Mouse (Mus musculus): ENCODE results near the gene Poc1a. TPM values are rescaled to one million over a fixed set of nuclear protein-coding genes. Genes with fewer than 3 reads are reported as not detected.

Gene Poc1a
- polyA plus RNA-seq, 1 experiment, result 32.6 TPM

DNA sequence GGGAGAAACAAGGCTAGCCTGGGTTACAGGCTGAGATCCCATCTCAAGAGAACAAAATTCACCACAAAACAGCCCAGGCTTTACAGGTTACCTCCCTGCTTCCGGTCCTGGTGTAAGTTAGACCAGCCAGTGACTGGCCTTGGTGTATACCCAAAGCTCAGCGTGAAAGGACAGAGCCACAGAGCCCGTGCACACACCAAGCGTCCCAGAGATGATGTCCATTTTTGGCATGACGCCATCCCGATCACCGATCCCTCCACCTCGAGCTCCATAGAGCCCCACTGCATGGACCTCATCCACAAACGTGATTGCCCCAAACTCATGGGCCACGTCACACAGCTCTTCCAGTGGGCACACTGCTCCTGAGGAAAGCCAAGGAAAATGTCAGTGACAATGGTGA lies 43.0 kb upstream of the Poc1a start:
- TF ChIP-seq POLR2A (IDR thresholded peaks at IDR 0.05; ENCODE audit: extremely low read depth, insufficient read depth, low read length) (no peak), CTCF (IDR thresholded peaks at IDR 0.05; ENCODE audit: extremely low read depth, insufficient read depth, low read length) (no peak)
- Histone ChIP-seq H3K4me1 (ENCODE audit: control insufficient read depth, insufficient read depth, low read length) (peaks cover 1% of the 10 kb centered on the region; the same call in 1 of the 2 replicates), H3K27ac (ENCODE audit: insufficient read depth, low read length) (no peak overlapping the region), H3K4me3 (ENCODE audit: insufficient read depth, low read length) (no peak overlapping the region)

GRCm38 (mm10) chr9:106241541-106242164 lies 39.2 kb upstream of the Poc1a start:
- Histone ChIP-seq H3K4me1 (ENCODE audit: control insufficient read depth, insufficient read depth, low read length) (0 out of 2 replicates have a peak, but pooled peaks cover 2% of the 10 kb centered on the region), H3K4me3 (ENCODE audit: insufficient read depth, low read length) (no peak overlapping the region), H3K27ac (ENCODE audit: insufficient read depth, low read length) (no peak overlapping the region)
- no peak for TF ChIP-seq POLR2A (IDR thresholded peaks at IDR 0.05; ENCODE audit: extremely low read depth, insufficient read depth, low read length)
- no peak for TF ChIP-seq CTCF (IDR thresholded peaks at IDR 0.05; ENCODE audit: extremely low read depth, insufficient read depth, low read length)

DNA sequence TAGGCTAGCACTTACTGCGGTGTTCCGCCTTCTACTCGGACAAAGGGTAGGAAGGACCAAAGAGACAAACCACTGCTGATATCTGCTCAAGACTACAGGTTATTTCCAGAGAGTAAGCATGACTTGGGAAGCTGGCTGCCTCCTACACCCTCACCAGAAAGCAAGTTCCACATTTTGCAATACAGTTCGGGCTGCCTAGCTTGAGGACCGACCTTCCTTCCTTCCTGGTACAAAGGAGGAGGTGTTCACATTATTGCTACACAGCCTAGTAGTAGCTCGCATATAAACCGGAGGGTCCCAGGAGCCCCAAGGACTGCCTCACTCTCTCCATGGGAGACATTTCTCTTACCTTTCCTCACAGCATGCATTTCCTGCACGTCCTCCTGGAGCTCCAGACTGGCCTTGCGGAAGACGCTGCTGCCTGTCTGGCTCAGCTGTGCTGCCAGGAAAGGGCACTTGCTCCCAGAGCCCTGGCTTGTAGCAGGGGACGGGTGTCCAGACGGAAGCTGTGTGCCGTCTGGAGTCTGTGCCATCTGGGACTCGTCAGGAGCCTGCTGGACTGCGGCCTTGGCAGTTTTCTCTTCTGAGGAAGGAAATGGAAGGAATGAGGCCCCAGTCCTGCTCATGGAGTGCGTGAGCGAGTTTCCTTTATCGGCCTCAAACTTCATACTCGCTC lies 37.9 kb upstream of the Poc1a start:
- Histone ChIP-seq H3K4me1 (ENCODE audit: control insufficient read depth, insufficient read depth, low read length) (0 out of 2 replicates have a peak, but pooled peaks cover 2% of the 10 kb centered on the region), H3K4me3 (ENCODE audit: insufficient read depth, low read length) (no peak overlapping the region), H3K27ac (ENCODE audit: insufficient read depth, low read length) (peak overlapping the region; percentile 74; the same call in 1 of the 2 replicates)
- TF ChIP-seq CTCF (IDR thresholded peaks at IDR 0.05; ENCODE audit: extremely low read depth, insufficient read depth, low read length) (no peak), POLR2A (IDR thresholded peaks at IDR 0.05; ENCODE audit: extremely low read depth, insufficient read depth, low read length) (no peak)

- no peak overlapping the region for H3K4me3 ChIP-seq (ENCODE audit: insufficient read depth, low read length)
- no peaks in the 10 kb centered on the region for H3K4me1 ChIP-seq (ENCODE audit: control insufficient read depth, insufficient read depth, low read length)
- TF ChIP-seq CTCF (IDR thresholded peaks at IDR 0.05; ENCODE audit: extremely low read depth, insufficient read depth, low read length), result no peak
- TF ChIP-seq POLR2A (IDR thresholded peaks at IDR 0.05; ENCODE audit: extremely low read depth, insufficient read depth, low read length), result no peak
- peak overlapping the region; percentile 18; the same call in 1 of the 2 replicates for H3K27ac ChIP-seq (ENCODE audit: insufficient read depth, low read length)
These were observed 31.3 kb upstream of the Poc1a start for GRCm38 (mm10) chr9:106249550-106249949.

GRCm38 (mm10) chr9:106250245-106250644 lies 30.6 kb upstream of the Poc1a start:
- TF ChIP-seq POLR2A (IDR thresholded peaks at IDR 0.05; ENCODE audit: extremely low read depth, insufficient read depth, low read length) (no peak), CTCF (IDR thresholded peaks at IDR 0.05; ENCODE audit: extremely low read depth, insufficient read depth, low read length) (no peak)
- Histone ChIP-seq H3K4me3 (ENCODE audit: insufficient read depth, low read length) (no peak overlapping the region), H3K27ac (ENCODE audit: insufficient read depth, low read length) (no peak overlapping the region; the same call in 1 of the 2 replicates), H3K4me1 (ENCODE audit: control insufficient read depth, insufficient read depth, low read length) (no peaks in the 10 kb centered on the region)

- Histone ChIP-seq H3K27ac (ENCODE audit: insufficient read depth, low read length) (no peak overlapping the region), H3K4me1 (ENCODE audit: control insufficient read depth, insufficient read depth, low read length) (no peaks in the 10 kb centered on the region), H3K4me3 (ENCODE audit: insufficient read depth, low read length) (no peak overlapping the region)
- TF ChIP-seq CTCF (IDR thresholded peaks at IDR 0.05; ENCODE audit: extremely low read depth, insufficient read depth, low read length), result no peak
- TF ChIP-seq POLR2A (IDR thresholded peaks at IDR 0.05; ENCODE audit: extremely low read depth, insufficient read depth, low read length), result no peak
These were observed 29.8 kb upstream of the Poc1a start for GRCm38 (mm10) chr9:106251066-106251465.

DNA sequence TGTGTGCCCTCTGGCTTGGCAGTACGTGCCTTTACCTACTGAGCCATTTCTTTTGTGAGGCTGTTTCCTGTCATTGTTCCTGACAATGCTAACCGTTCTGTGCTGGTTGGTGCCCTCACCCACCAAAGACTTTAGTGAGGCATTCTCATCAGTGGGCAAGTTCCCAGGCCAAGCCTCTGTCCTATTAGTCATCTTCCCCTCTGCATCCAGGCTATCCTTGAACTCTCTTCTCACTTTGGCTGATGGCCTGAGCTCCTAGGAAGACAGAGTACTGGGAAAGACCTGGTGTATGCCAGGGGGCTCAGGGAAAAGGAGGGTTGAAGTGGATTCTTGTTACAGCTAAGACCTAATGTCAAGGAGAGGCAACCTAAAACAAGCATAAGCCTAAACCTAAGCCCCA lies 26.9 kb upstream of the Poc1a start:
- H3K4me3 ChIP-seq (ENCODE audit: insufficient read depth, low read length), result no peak overlapping the region
- no peaks in the 10 kb centered on the region for H3K4me1 ChIP-seq (ENCODE audit: control insufficient read depth, insufficient read depth, low read length)
- TF ChIP-seq CTCF (IDR thresholded peaks at IDR 0.05; ENCODE audit: extremely low read depth, insufficient read depth, low read length) (no peak), POLR2A (IDR thresholded peaks at IDR 0.05; ENCODE audit: extremely low read depth, insufficient read depth, low read length) (no peak)
- H3K27ac ChIP-seq (ENCODE audit: insufficient read depth, low read length), result no peak overlapping the region

DNA sequence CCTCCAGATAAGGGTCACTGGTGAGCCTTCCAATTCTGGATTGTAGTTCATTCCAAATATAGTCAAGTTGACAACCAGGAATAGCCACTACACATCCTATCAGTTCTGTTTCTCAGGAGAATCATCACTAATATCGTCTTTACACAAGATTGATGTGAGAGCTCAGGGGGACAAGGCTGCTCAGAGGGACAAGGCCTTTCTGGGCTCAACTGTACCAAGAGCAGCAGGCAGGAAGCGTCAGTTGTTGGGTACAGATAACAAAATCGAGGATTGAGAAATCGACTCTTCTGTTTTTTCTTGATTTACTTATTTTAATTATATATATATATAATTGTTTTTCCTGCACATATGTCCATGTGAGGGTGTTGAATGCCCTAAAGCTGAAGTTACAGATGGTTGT lies 22.4 kb upstream of the Poc1a start:
- no peak overlapping the region for H3K4me3 ChIP-seq (ENCODE audit: insufficient read depth, low read length)
- TF ChIP-seq POLR2A (IDR thresholded peaks at IDR 0.05; ENCODE audit: extremely low read depth, insufficient read depth, low read length), result no peak
- TF ChIP-seq CTCF (IDR thresholded peaks at IDR 0.05; ENCODE audit: extremely low read depth, insufficient read depth, low read length), result no peak

GRCm38 (mm10) chr9:106258990-106259389 lies 21.9 kb upstream of the Poc1a start:
- TF ChIP-seq CTCF (IDR thresholded peaks at IDR 0.05; ENCODE audit: extremely low read depth, insufficient read depth, low read length), result no peak
- no peak for TF ChIP-seq POLR2A (IDR thresholded peaks at IDR 0.05; ENCODE audit: extremely low read depth, insufficient read depth, low read length)
- H3K27ac ChIP-seq (ENCODE audit: insufficient read depth, low read length), result no peak overlapping the region
- H3K4me1 ChIP-seq (ENCODE audit: control insufficient read depth, insufficient read depth, low read length), result no peaks in the 10 kb centered on the region
- H3K4me3 ChIP-seq (ENCODE audit: insufficient read depth, low read length), result no peak overlapping the region

More for the DNA sequence above, 22.4 kb upstream of the Poc1a start:
- no peaks in the 10 kb centered on the region for H3K4me1 ChIP-seq (ENCODE audit: control insufficient read depth, insufficient read depth, low read length)
- no peak overlapping the region for H3K27ac ChIP-seq (ENCODE audit: insufficient read depth, low read length)

GRCm38 (mm10) chr9:106261058-106261457 lies 19.8 kb upstream of the Poc1a start:
- H3K4me1 ChIP-seq (ENCODE audit: control insufficient read depth, insufficient read depth, low read length), result no peaks in the 10 kb centered on the region
- TF ChIP-seq POLR2A (IDR thresholded peaks at IDR 0.05; ENCODE audit: extremely low read depth, insufficient read depth, low read length), result no peak
- TF ChIP-seq CTCF (IDR thresholded peaks at IDR 0.05; ENCODE audit: extremely low read depth, insufficient read depth, low read length), result no peak
- H3K27ac ChIP-seq (ENCODE audit: insufficient read depth, low read length), result no peak overlapping the region
- H3K4me3 ChIP-seq (ENCODE audit: insufficient read depth, low read length), result no peak overlapping the region
